Mouse (Mus musculus): ENCODE measurements at regions not wholly inside any gene's neighbourhood (a gene's known extent, or its start where the extent isn't known, plus 50 kb on each side); places are given as distances from the start of the nearest gene placed in this dataset.

DNA sequence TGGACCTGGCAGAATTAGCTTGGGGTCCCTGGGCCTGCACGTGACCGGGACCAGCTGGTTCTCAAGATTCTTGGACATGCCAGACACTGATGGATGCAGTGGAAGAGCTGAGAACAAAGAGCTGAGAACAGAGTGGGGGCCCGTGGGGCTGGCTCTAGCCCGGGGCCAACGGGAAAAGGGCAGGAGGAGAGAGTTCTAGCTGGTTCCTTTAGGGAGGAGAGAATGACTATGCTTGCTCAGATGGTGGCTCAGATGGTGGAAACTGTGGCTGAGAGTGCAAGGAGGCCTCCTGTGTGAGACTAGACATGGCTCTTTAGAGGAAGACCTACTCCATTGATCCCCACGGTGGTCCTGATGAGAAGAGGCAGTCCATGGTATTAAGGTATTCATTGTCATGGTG is 240.5 kb upstream of the Plpp4 start:
- H3K4me1 ChIP-seq (ENCODE audit: control insufficient read depth, insufficient read depth, insufficient read length, low read length), result no peaks in the 10 kb centered on the region
- H3K27me3 ChIP-seq (ENCODE audit: control insufficient read depth, insufficient read depth, low read length), result no peaks in the 10 kb centered on the region
- no peak for TF ChIP-seq CTCF (IDR thresholded peaks at IDR 0.05; ENCODE audit: extremely low read depth, insufficient read length, insufficient replicate concordance, low read depth, low read length)
- no peak for TF ChIP-seq POLR2A (IDR thresholded peaks at IDR 0.05; ENCODE audit: low read depth, low read length)
- H3K27ac ChIP-seq (ENCODE audit: insufficient read depth, low read depth, low read length), result no peak overlapping the region
- H3K36me3 ChIP-seq (ENCODE audit: control insufficient read depth, insufficient read depth, low read length), result no peaks in the 10 kb centered on the region
- WGBS, result 86% methylated on average over 6 of the region's 6 CpGs
- H3K4me3 ChIP-seq (ENCODE audit: low read depth, low read length), result no peak overlapping the region

GRCm38 (mm10) chr7:129027116-129027515 is 229.7 kb upstream of the Plpp4 start:
- Histone ChIP-seq H3K4me1 (ENCODE audit: control insufficient read depth, insufficient read depth, insufficient read length, low read length) (no peaks in the 10 kb centered on the region), H3K27me3 (ENCODE audit: control insufficient read depth, insufficient read depth, low read length) (no peaks in the 10 kb centered on the region), H3K36me3 (ENCODE audit: control insufficient read depth, insufficient read depth, low read length) (no peaks in the 10 kb centered on the region), H3K27ac (ENCODE audit: insufficient read depth, low read depth, low read length) (no peak overlapping the region), H3K4me3 (ENCODE audit: low read depth, low read length) (no peak overlapping the region)
- 56% methylated on average over 2 of the region's 2 CpGs for WGBS
- TF ChIP-seq POLR2A (IDR thresholded peaks at IDR 0.05; ENCODE audit: low read depth, low read length), result no peak
- no peak for TF ChIP-seq CTCF (IDR thresholded peaks at IDR 0.05; ENCODE audit: extremely low read depth, insufficient read length, insufficient replicate concordance, low read depth, low read length)

DNA sequence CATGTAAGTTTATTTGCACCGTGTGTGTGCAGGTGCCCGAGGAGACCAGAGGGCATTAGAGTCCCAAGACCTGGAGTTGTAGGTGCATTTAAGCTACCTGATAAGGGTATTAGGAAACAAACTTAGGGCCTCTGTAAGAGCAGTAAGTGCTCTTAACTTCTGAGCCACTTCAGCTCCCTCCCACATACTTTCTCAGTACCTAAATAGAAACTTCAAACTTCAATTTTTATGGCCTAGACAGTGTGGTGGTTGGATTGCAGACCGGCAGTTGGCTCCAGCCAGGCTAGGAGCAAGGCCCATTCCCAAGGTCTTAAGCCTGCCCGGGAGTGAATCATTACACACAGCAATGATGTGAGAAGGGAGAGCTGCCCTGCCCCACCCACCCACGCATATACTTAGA is 208.8 kb upstream of the Plpp4 start:
- Histone ChIP-seq H3K27ac (ENCODE audit: insufficient read depth, low read depth, low read length) (no peak overlapping the region), H3K4me1 (ENCODE audit: control insufficient read depth, insufficient read depth, insufficient read length, low read length) (no peaks in the 10 kb centered on the region), H3K36me3 (ENCODE audit: control insufficient read depth, insufficient read depth, low read length) (no peaks in the 10 kb centered on the region), H3K27me3 (ENCODE audit: control insufficient read depth, insufficient read depth, low read length) (no peaks in the 10 kb centered on the region), H3K4me3 (ENCODE audit: low read depth, low read length) (no peak overlapping the region)
- TF ChIP-seq POLR2A (IDR thresholded peaks at IDR 0.05; ENCODE audit: low read depth, low read length) (no peak), CTCF (IDR thresholded peaks at IDR 0.05; ENCODE audit: extremely low read depth, insufficient read length, insufficient replicate concordance, low read depth, low read length) (no peak)
- 32% methylated on average over 5 of the region's 5 CpGs for WGBS

DNA sequence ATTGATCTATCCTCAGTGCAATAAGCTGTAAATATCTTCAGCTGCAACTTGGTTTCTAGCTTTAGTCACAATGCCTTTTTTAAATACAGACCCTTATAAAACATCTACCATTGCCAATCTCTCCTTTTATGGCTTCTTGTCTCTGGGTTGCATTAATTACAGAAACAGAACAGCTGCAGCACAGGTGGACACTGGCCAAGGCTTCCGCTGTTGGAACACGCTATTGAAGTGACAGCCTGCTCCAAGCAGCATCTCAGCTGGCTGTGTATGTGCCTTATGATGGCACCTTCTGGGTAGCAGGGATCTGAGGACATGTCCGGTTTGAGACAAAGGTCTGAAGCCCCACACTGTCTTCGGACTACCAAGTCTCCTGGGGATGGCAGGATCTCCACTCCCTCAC is 207.1 kb upstream of the Plpp4 start:
- H3K27ac ChIP-seq (ENCODE audit: insufficient read depth, low read depth, low read length), result no peak overlapping the region
- no peak overlapping the region for H3K4me3 ChIP-seq (ENCODE audit: low read depth, low read length)
- no peak for TF ChIP-seq CTCF (IDR thresholded peaks at IDR 0.05; ENCODE audit: extremely low read depth, insufficient read length, insufficient replicate concordance, low read depth, low read length)
- TF ChIP-seq POLR2A (IDR thresholded peaks at IDR 0.05; ENCODE audit: low read depth, low read length), result no peak
- no peaks in the 10 kb centered on the region for H3K4me1 ChIP-seq (ENCODE audit: control insufficient read depth, insufficient read depth, insufficient read length, low read length)
- 39% methylated on average over 4 of the region's 4 CpGs for WGBS
- no peaks in the 10 kb centered on the region for H3K36me3 ChIP-seq (ENCODE audit: control insufficient read depth, insufficient read depth, low read length)
- H3K27me3 ChIP-seq (ENCODE audit: control insufficient read depth, insufficient read depth, low read length), result no peaks in the 10 kb centered on the region

- no peak overlapping the region for H3K4me3 ChIP-seq (ENCODE audit: low read depth, low read length)
- H3K27me3 ChIP-seq (ENCODE audit: control insufficient read depth, insufficient read depth, low read length), result no peaks in the 10 kb centered on the region
- TF ChIP-seq POLR2A (IDR thresholded peaks at IDR 0.05; ENCODE audit: low read depth, low read length) (no peak), CTCF (IDR thresholded peaks at IDR 0.05; ENCODE audit: extremely low read depth, insufficient read length, insufficient replicate concordance, low read depth, low read length) (no peak)
- no peak overlapping the region for H3K27ac ChIP-seq (ENCODE audit: insufficient read depth, low read depth, low read length)
- WGBS, result 67% methylated on average over 1 of the region's 1 CpGs
- H3K36me3 ChIP-seq (ENCODE audit: control insufficient read depth, insufficient read depth, low read length), result no peaks in the 10 kb centered on the region
- H3K4me1 ChIP-seq (ENCODE audit: control insufficient read depth, insufficient read depth, insufficient read length, low read length), result no peaks in the 10 kb centered on the region
Observed at GRCm38 (mm10) chr7:129050675-129051074, 206.2 kb upstream of the Plpp4 start.

DNA sequence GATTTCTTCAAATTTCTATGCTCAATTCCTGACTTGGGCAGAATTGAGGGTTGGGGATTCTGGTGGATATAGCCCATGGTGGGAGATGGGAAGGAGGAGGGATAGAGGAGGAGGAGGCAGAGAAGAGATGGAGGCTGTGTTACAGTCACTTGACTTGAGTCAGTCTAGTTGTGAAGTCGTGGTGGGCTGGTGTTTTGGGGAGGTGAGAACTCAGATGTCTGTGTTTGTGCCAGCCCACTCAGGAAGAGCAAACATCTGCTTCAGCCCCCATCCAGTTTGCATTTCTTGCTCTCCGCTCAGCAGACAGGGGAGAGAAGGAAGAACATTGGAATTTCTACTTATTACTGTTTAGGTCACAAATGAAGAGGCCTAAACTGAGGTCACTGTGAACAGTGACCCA is 189.9 kb upstream of the Plpp4 start:
- no peaks in the 10 kb centered on the region for H3K36me3 ChIP-seq (ENCODE audit: control insufficient read depth, insufficient read depth, low read length)
- no peak for TF ChIP-seq CTCF (IDR thresholded peaks at IDR 0.05; ENCODE audit: extremely low read depth, insufficient read length, insufficient replicate concordance, low read depth, low read length)
- TF ChIP-seq POLR2A (IDR thresholded peaks at IDR 0.05; ENCODE audit: low read depth, low read length), result no peak
- no peaks in the 10 kb centered on the region for H3K27me3 ChIP-seq (ENCODE audit: control insufficient read depth, insufficient read depth, low read length)
- no peaks in the 10 kb centered on the region for H3K4me1 ChIP-seq (ENCODE audit: control insufficient read depth, insufficient read depth, insufficient read length, low read length)
- H3K4me3 ChIP-seq (ENCODE audit: low read depth, low read length), result no peak overlapping the region
- no peak overlapping the region for H3K27ac ChIP-seq (ENCODE audit: insufficient read depth, low read depth, low read length)
- 79% methylated on average over 2 of the region's 2 CpGs for WGBS

GRCm38 (mm10) chr7:129068137-129068536 is 188.7 kb upstream of the Plpp4 start:
- Histone ChIP-seq H3K4me3 (ENCODE audit: low read depth, low read length) (no peak overlapping the region), H3K27ac (ENCODE audit: insufficient read depth, low read depth, low read length) (no peak overlapping the region), H3K36me3 (ENCODE audit: control insufficient read depth, insufficient read depth, low read length) (no peaks in the 10 kb centered on the region), H3K27me3 (ENCODE audit: control insufficient read depth, insufficient read depth, low read length) (no peaks in the 10 kb centered on the region), H3K4me1 (ENCODE audit: control insufficient read depth, insufficient read depth, insufficient read length, low read length) (no peaks in the 10 kb centered on the region)
- WGBS, result 83% methylated on average over 4 of the region's 4 CpGs
- TF ChIP-seq POLR2A (IDR thresholded peaks at IDR 0.05; ENCODE audit: low read depth, low read length), result no peak
- no peak for TF ChIP-seq CTCF (IDR thresholded peaks at IDR 0.05; ENCODE audit: extremely low read depth, insufficient read length, insufficient replicate concordance, low read depth, low read length)

DNA sequence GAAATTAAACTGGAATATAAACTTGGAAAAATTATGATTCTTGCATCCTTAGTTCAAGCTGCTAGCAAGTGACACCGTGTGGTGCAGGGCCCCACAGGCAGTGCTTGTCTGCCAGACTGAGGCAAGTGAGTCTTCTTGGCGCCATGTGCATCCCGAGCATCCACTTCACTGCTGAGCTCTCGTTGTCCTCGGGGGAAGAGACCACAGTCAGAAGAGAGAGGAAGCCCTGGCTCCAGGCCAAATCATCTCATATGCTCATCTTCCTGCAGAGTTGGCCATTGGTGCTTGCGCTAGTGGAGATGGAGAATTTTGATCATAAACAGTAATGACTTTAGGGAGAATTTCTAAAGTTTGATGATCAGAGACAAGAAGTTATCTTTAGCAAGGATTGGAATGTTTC is 177.0 kb upstream of the Plpp4 start:
- 73% methylated on average over 6 of the region's 6 CpGs for WGBS
- Histone ChIP-seq H3K4me3 (ENCODE audit: low read depth, low read length) (no peak overlapping the region), H3K27me3 (ENCODE audit: control insufficient read depth, insufficient read depth, low read length) (no peaks in the 10 kb centered on the region), H3K36me3 (ENCODE audit: control insufficient read depth, insufficient read depth, low read length) (no peaks in the 10 kb centered on the region), H3K27ac (ENCODE audit: insufficient read depth, low read depth, low read length) (no peak overlapping the region), H3K4me1 (ENCODE audit: control insufficient read depth, insufficient read depth, insufficient read length, low read length) (no peaks in the 10 kb centered on the region)
- TF ChIP-seq POLR2A (IDR thresholded peaks at IDR 0.05; ENCODE audit: low read depth, low read length) (no peak), CTCF (IDR thresholded peaks at IDR 0.05; ENCODE audit: extremely low read depth, insufficient read length, insufficient replicate concordance, low read depth, low read length) (no peak)
